In the genomic region with DNA sequence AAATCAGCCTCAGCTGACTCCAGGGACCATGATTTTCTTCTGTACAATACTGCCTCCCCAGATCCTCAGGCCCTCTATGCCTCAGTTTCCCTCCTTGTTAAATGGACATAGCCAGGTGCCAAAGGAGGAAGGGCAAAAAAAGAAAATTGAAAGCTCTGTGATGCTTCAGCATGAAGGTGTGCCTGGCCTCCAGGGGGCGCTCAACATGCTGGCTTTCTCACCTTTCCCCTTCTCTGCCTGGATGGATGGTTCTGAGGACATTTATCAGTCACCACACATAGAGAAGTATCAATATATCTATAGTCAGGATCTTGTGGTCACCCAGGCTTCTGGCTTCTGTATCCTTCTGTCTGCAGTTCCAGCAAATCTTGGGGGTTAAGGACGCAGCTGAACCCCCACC, we compare ENCODE assay signal across 9 mouse cellular contexts. TPM values are rescaled to one million over a fixed set of nuclear protein-coding genes. Genes with fewer than 3 reads are reported as not detected.
DNase-seq lines count a peak whose midpoint lies in the region; ATAC-seq and TF ChIP-seq lines count a peak whose summit lies in the region.
"Had no signal": no experiment of that assay in that cellular context is flagged by ENCODE, and none has a peak within 500 bp of the region (broad histone marks: within the 10 kb centered on the region; RNA-seq: fewer than 3 reads in every experiment).

No protein-coding gene starts in this region.

- DNase-seq in kidney, adult 2 months = peak; percentile 56
- peak; percentile 46 for DNase-seq in ES-E14 (ENCODE audit: low read depth, low spot score)
- peak; percentile 32 for DNase-seq in c-Kit-positive CD71-positive TER-119-positive erythroid progenitor cells, embryonic 14.5 days (ENCODE audit: low spot score)
- DNase-seq in gastrocnemius, postnatal 10 days = peak; percentile 74
- peak; percentile 44 for DNase-seq in liver, embryonic 11.5 days (ENCODE audit: low spot score)
- DNase-seq in retina, postnatal 7 days (ENCODE audit: low read depth, low spot score) = peak; percentile 13
- DNase-seq in urinary bladder, postnatal 36 days (ENCODE audit: low spot score in 2 of 2) = peak; percentile 26 to 51

- no peak overlapping the region for H3K27ac ChIP-seq in kidney, adult 2 months (ENCODE audit: insufficient read depth, low read depth, low read length)
- H3K27ac ChIP-seq in kidney, embryonic 14.5 days (ENCODE audit: low read depth, low read length) = no peak overlapping the region
- H3K27ac ChIP-seq in ES-E14 (ENCODE audit: insufficient read depth, low read depth, low read length, poor library complexity, severe bottlenecking) = no peak overlapping the region
- H3K27ac ChIP-seq in liver, embryonic 11.5 days (ENCODE audit: low read depth, low read length) = no peak overlapping the region
- H3K27ac ChIP-seq: macrophage had no signal

- TF ChIP-seq CTCF in kidney, adult 2 months (conservative IDR thresholded peaks at IDR 0.05; ENCODE audit: insufficient read depth, insufficient read length, low read depth, low read length) = peak; percentile 88

- H3K4me2 ChIP-seq in kidney, embryonic 14.5 days (replicated peaks; ENCODE audit: low read depth, low read length) = no peak overlapping the region
- no peak overlapping the region for H3K4me2 ChIP-seq in liver, embryonic 11.5 days

- no peaks in the 10 kb centered on the region for H3K4me1 ChIP-seq in kidney, adult 2 months (ENCODE audit: control insufficient read depth, insufficient read depth, low read length)
- peaks cover 1% of the 10 kb centered on the region; the same call in 1 of the 2 replicates for H3K4me1 ChIP-seq in kidney, embryonic 14.5 days (ENCODE audit: control insufficient read depth, insufficient read depth, low read length)
- peaks cover 1 to 10% of the 10 kb centered on the region in 2 experiments; a peak in 3 of 4 replicates for H3K4me1 ChIP-seq in ES-E14 (ENCODE audit: control insufficient read depth in 2 of 2, insufficient read depth in 2 of 2, low read length in 2 of 2, poor library complexity in 1 of 2)
- H3K4me1 ChIP-seq in liver, embryonic 11.5 days (replicated peaks; ENCODE audit: control insufficient read depth, insufficient read depth, low read length) = 0 out of 2 replicates have a peak, but pooled peaks cover 3% of the 10 kb centered on the region

- in situ Hi-C loops in ES-E14 (cut with MboI; ENCODE audit: low sequenced_read_pairs in 2 of 2, unreplicated experiment in 2 of 2) = no loop called here

- H3K4me3 ChIP-seq in kidney, adult 2 months (ENCODE audit: insufficient read depth, low read depth, low read length) = no peak overlapping the region
- no peak overlapping the region for H3K4me3 ChIP-seq in kidney, embryonic 14.5 days (ENCODE audit: low read length)
- H3K4me3 ChIP-seq in ES-E14 (ENCODE audit: insufficient read depth in 1 of 2, low read depth in 1 of 2, low read length in 2 of 2, poor library complexity in 1 of 2, severe bottlenecking in 1 of 2) = no peak overlapping the region
- no peak overlapping the region for H3K4me3 ChIP-seq in liver, embryonic 11.5 days (ENCODE audit: low read depth, low read length)

- ATAC-seq in kidney, embryonic 14.5 days (ENCODE audit: low FRiP score, low TSS enrichment) = no peak
- ATAC-seq in liver, embryonic 11.5 days (replicated peaks; ENCODE audit: low FRiP score) = no peak

- H3K9ac ChIP-seq in kidney, embryonic 14.5 days (ENCODE audit: low read depth, low read length) = no peak overlapping the region
- H3K9ac ChIP-seq in ES-E14 (ENCODE audit: insufficient read depth, low read depth, low read length, poor library complexity, severe bottlenecking) = no peak overlapping the region
- no peak overlapping the region for H3K9ac ChIP-seq in liver, embryonic 11.5 days (ENCODE audit: low read depth, low read length)

- no peak for TF ChIP-seq POLR2A in kidney, adult 2 months (IDR thresholded peaks at IDR 0.05; ENCODE audit: low read depth, low read length)

- no peaks in the 10 kb centered on the region for H3K36me3 ChIP-seq in kidney, adult 2 months (ENCODE audit: control insufficient read depth, insufficient read depth, low read length)
- no peaks in the 10 kb centered on the region for H3K36me3 ChIP-seq in kidney, embryonic 14.5 days (ENCODE audit: control insufficient read depth, insufficient read depth, low read length)
- H3K36me3 ChIP-seq in ES-E14 (ENCODE audit: control insufficient read depth, insufficient read depth, low read length, poor library complexity, severe bottlenecking) = no peaks in the 10 kb centered on the region
- no peaks in the 10 kb centered on the region for H3K36me3 ChIP-seq in liver, embryonic 11.5 days (ENCODE audit: control insufficient read depth, insufficient read depth, low read length)

- H3K27me3 ChIP-seq in kidney, adult 2 months (replicated peaks; ENCODE audit: control insufficient read depth, insufficient read depth, low read length) = no peaks in the 10 kb centered on the region
- no peaks in the 10 kb centered on the region for H3K27me3 ChIP-seq in kidney, embryonic 14.5 days (ENCODE audit: control insufficient read depth, insufficient read depth, low read length)
- H3K27me3 ChIP-seq in liver, embryonic 11.5 days (replicated peaks; ENCODE audit: control insufficient read depth, insufficient read depth, low read length) = no peaks in the 10 kb centered on the region

- no peaks in the 10 kb centered on the region for H3K9me3 ChIP-seq in kidney, embryonic 14.5 days (ENCODE audit: control insufficient read depth, low read length)
- H3K9me3 ChIP-seq in ES-E14 (ENCODE audit: control insufficient read depth, insufficient read depth, low read depth, low read length) = no peaks in the 10 kb centered on the region
- H3K9me3 ChIP-seq in liver, embryonic 11.5 days (ENCODE audit: control insufficient read depth, low read length) = no peaks in the 10 kb centered on the region

- 54% methylated on average over 2 of the region's 2 CpGs for WGBS in kidney, adult 2 months
- WGBS in kidney, embryonic 14.5 days = 46% methylated on average over 2 of the region's 2 CpGs
- 32% methylated on average over 2 of the region's 2 CpGs for WGBS in liver, embryonic 11.5 days

TF ChIP-seq in ES-E14, 5 proteins besides CTCF, POLR2A, EP300 and RAD21:
- no peak for TF ChIP-seq HCFC1 (IDR thresholded peaks at IDR 0.05; ENCODE audit: borderline replicate concordance, insufficient read depth, low read length)
- peak; percentile 44; the same call in 1 of the 2 replicates for TF ChIP-seq ZC3H11A (IDR thresholded peaks at IDR 0.05; ENCODE audit: borderline replicate concordance, low read depth, low read length)
TF ChIP-seq in ES-E14: peak in this region for 1.

RNA-seq across cellular contexts. Expression of a gene that starts 49.3 kb away (rescaled TPM):
- polyA plus RNA-seq in kidney, adult 2 months (2012; rRNA removed) = 17.7 and 24.7 TPM in 2 replicates
- 165 and 193 TPM in 2 replicates for polyA plus RNA-seq in kidney, embryonic 14.5 days (2014; fragmentation: Nextera tagmentation; extraction: Ambion mirVana)
- total RNA-seq in ES-E14 (2012; rRNA removed) = 59.1 and 108 TPM in 2 replicates
- 10 to 100 TPM; 70.2 to 87.0 TPM for total RNA-seq in gastrocnemius, postnatal 10 days (2021)
- 120 and 134 TPM in 2 replicates for polyA plus RNA-seq in liver, embryonic 11.5 days (2014; fragmentation: Nextera tagmentation; extraction: Ambion mirVana)

Comparison
In these comparisons a context has a peak if more than half of its experiments do, and no peak if none do; other contexts are left out.
1. DNase-seq: peak in every context shown above with its lines; median percentile 74 in gastrocnemius, postnatal 10 days; 56 in kidney, adult 2 months; 46 in ES-E14; 44 in liver, embryonic 11.5 days; 38 in urinary bladder, postnatal 36 days; 32 in c-Kit-positive CD71-positive TER-119-positive erythroid progenitor cells, embryonic 14.5 days; 13 in retina, postnatal 7 days.